Comparison of ENCODE assay signal across 10 mouse cellular contexts in genomic region chr3:63610113-63610919, GRCm38 (mm10).
DNase-seq lines count a peak whose midpoint lies in the region; ATAC-seq and TF ChIP-seq lines count a peak whose summit lies in the region.
"Had no signal": no experiment of that assay in that cellular context is flagged by ENCODE, and none has a peak within 500 bp of the region (broad histone marks: within the 10 kb centered on the region; RNA-seq: fewer than 3 reads in every experiment).

No protein-coding gene starts in this region.

- no peaks in the 10 kb centered on the region for H3K79me2 ChIP-seq in heart, adult 2 months (replicated peaks; ENCODE audit: control insufficient read depth, insufficient read depth, low read length)

- peaks cover 3 to 5% of the 10 kb centered on the region in 2 experiments; a peak in 1 of 4 replicates for H3K4me1 ChIP-seq in heart, embryonic 14.5 days (ENCODE audit: control insufficient read depth in 2 of 2, insufficient read depth in 2 of 2, low read length in 2 of 2)
- H3K4me1 ChIP-seq in heart, adult 2 months (ENCODE audit: control insufficient read depth, insufficient read depth, low read length) = no peaks in the 10 kb centered on the region
- no peaks in the 10 kb centered on the region for H3K4me1 ChIP-seq in neural tube, embryonic 12.5 days
- H3K4me1 ChIP-seq in intestine, embryonic 16.5 days (ENCODE audit: control insufficient read depth, insufficient read depth, low read length) = no peaks in the 10 kb centered on the region
- no peaks in the 10 kb centered on the region for H3K4me1 ChIP-seq in stomach, embryonic 16.5 days (ENCODE audit: control insufficient read depth, insufficient read depth, low read length)

- no peak for TF ChIP-seq CTCF in heart, adult 2 months (IDR thresholded peaks at IDR 0.05)

- H3K9ac ChIP-seq in heart, embryonic 14.5 days (ENCODE audit: low read length) = no peak overlapping the region
- H3K9ac ChIP-seq in heart, adult 2 months (ENCODE audit: low read depth, low read length) = no peak overlapping the region
- no peak overlapping the region for H3K9ac ChIP-seq in neural tube, embryonic 12.5 days
- no peak overlapping the region for H3K9ac ChIP-seq in intestine, embryonic 16.5 days (ENCODE audit: low read depth, low read length)
- H3K9ac ChIP-seq in stomach, embryonic 16.5 days (ENCODE audit: low read length) = no peak overlapping the region

- 25% methylated on average over 5 of the region's 5 CpGs for WGBS in heart, embryonic 14.5 days
- WGBS in heart, adult 2 months = 35% methylated on average over 5 of the region's 5 CpGs
- WGBS in neural tube, embryonic 12.5 days = 34% methylated on average over 5 of the region's 5 CpGs
- WGBS in intestine, embryonic 16.5 days = 39% methylated on average over 5 of the region's 5 CpGs
- 52% methylated on average over 5 of the region's 5 CpGs for WGBS in stomach, embryonic 16.5 days

- intact Hi-C loops in heart, adult 2 months (cut with DNase I) = no loop called here

- no peaks in the 10 kb centered on the region for H3K36me3 ChIP-seq in heart, embryonic 14.5 days (ENCODE audit: control insufficient read depth, insufficient read depth, low read length)
- no peaks in the 10 kb centered on the region for H3K36me3 ChIP-seq in heart, adult 2 months (ENCODE audit: control insufficient read depth, insufficient read depth, low read length)
- no peaks in the 10 kb centered on the region for H3K36me3 ChIP-seq in neural tube, embryonic 12.5 days
- no peaks in the 10 kb centered on the region for H3K36me3 ChIP-seq in intestine, embryonic 16.5 days (ENCODE audit: control insufficient read depth, insufficient read depth, low read length)
- no peaks in the 10 kb centered on the region for H3K36me3 ChIP-seq in stomach, embryonic 16.5 days (ENCODE audit: control insufficient read depth, insufficient read depth, low read length)

- DNase-seq in heart, adult 2 months = no peak
- DNase-seq in neural tube, embryonic 10.5 days (ENCODE audit: extremely low spot score, low spot score) = no peak
- no peak for DNase-seq in cerebellum, adult 11-12 months
- DNase-seq in adrenal gland, postnatal 10 days = no peak
- DNase-seq: gastrocnemius, postnatal 10 days; layer of hippocampus, postnatal 36 days had no signal

- H3K9me3 ChIP-seq in heart, embryonic 14.5 days (ENCODE audit: control insufficient read depth, low read length) = no peaks in the 10 kb centered on the region
- no peaks in the 10 kb centered on the region for H3K9me3 ChIP-seq in neural tube, embryonic 12.5 days
- no peaks in the 10 kb centered on the region for H3K9me3 ChIP-seq in intestine, embryonic 16.5 days (ENCODE audit: control insufficient read depth, low read length)
- no peaks in the 10 kb centered on the region for H3K9me3 ChIP-seq in stomach, embryonic 16.5 days (replicated peaks; ENCODE audit: control insufficient read depth, low read length)

- TF ChIP-seq EP300 in heart, adult 2 months (IDR thresholded peaks at IDR 0.05; ENCODE audit: insufficient read depth, low read depth, low read length) = no peak

- H3K4me2 ChIP-seq in heart, embryonic 14.5 days (ENCODE audit: low read length) = peak overlapping the region; percentile 62
- no peak overlapping the region for H3K4me2 ChIP-seq in neural tube, embryonic 12.5 days (replicated peaks)
- peak overlapping the region; percentile 32; the same call in 1 of the 2 replicates for H3K4me2 ChIP-seq in intestine, embryonic 16.5 days (ENCODE audit: low read depth, low read length)
- H3K4me2 ChIP-seq in stomach, embryonic 16.5 days (ENCODE audit: low read depth, low read length) = peak overlapping the region; percentile 33

- no peak for ATAC-seq in heart, embryonic 14.5 days (ENCODE audit: insufficient number of reproducible peaks, insufficient read depth, low FRiP score, low read depth)
- peak; percentile 49; the same call in 1 of the 2 replicates for ATAC-seq in neural tube, embryonic 12.5 days (ENCODE audit: low FRiP score, low read depth)
- ATAC-seq in intestine, embryonic 16.5 days = peak; percentile 86
- peak; percentile 64 for ATAC-seq in stomach, embryonic 16.5 days (ENCODE audit: insufficient read depth, low FRiP score)

- no peak for TF ChIP-seq POLR2A in heart, adult 2 months (IDR thresholded peaks at IDR 0.05; ENCODE audit: insufficient read depth, low read depth, low read length)

- H3K27ac ChIP-seq in heart, embryonic 14.5 days (replicated peaks in 1 of 2; ENCODE audit: control insufficient read depth in 1 of 2, insufficient read depth in 1 of 2, low read depth in 2 of 2, low read length in 2 of 2) = no peak overlapping the region
- no peak overlapping the region for H3K27ac ChIP-seq in heart, adult 2 months
- H3K27ac ChIP-seq in neural tube, embryonic 12.5 days = no peak overlapping the region
- no peak overlapping the region for H3K27ac ChIP-seq in intestine, embryonic 16.5 days (ENCODE audit: low read length)
- no peak overlapping the region for H3K27ac ChIP-seq in stomach, embryonic 16.5 days (ENCODE audit: low read length)

- H3K4me3 ChIP-seq in heart, embryonic 14.5 days (ENCODE audit: control insufficient read depth in 1 of 2, insufficient read depth in 1 of 2, low read depth in 1 of 2, low read length in 2 of 2) = peak overlapping the region in 1 of 2 experiments; percentile 20; a peak in 1 of 4 replicates
- no peak overlapping the region for H3K4me3 ChIP-seq in heart, adult 2 months
- no peak overlapping the region for H3K4me3 ChIP-seq in neural tube, embryonic 12.5 days
- no peak overlapping the region for H3K4me3 ChIP-seq in intestine, embryonic 16.5 days (ENCODE audit: low read length)
- H3K4me3 ChIP-seq in stomach, embryonic 16.5 days (replicated peaks; ENCODE audit: low read length) = no peak overlapping the region

- H3K27me3 ChIP-seq in heart, embryonic 14.5 days (ENCODE audit: control insufficient read depth, insufficient read depth, low read length) = no peaks in the 10 kb centered on the region
- H3K27me3 ChIP-seq in heart, adult 2 months (ENCODE audit: control insufficient read depth, insufficient read depth, low read length) = no peaks in the 10 kb centered on the region
- no peaks in the 10 kb centered on the region for H3K27me3 ChIP-seq in neural tube, embryonic 12.5 days (replicated peaks)
- H3K27me3 ChIP-seq in intestine, embryonic 16.5 days (replicated peaks; ENCODE audit: control insufficient read depth, insufficient read depth, low read length) = no peaks in the 10 kb centered on the region
- H3K27me3 ChIP-seq in stomach, embryonic 16.5 days (ENCODE audit: control insufficient read depth, insufficient read depth, low read length) = no peaks in the 10 kb centered on the region
